Mouse (Mus musculus): ENCODE data around the gene Gspt1. TPM values are rescaled to one million over a fixed set of nuclear protein-coding genes. Genes with fewer than 3 reads are reported as not detected.

The Gspt1 gene
- total and polyA plus RNA-seq, 2 experiments from 2014 or later = 46.9 to 74.7 TPM

DNA sequence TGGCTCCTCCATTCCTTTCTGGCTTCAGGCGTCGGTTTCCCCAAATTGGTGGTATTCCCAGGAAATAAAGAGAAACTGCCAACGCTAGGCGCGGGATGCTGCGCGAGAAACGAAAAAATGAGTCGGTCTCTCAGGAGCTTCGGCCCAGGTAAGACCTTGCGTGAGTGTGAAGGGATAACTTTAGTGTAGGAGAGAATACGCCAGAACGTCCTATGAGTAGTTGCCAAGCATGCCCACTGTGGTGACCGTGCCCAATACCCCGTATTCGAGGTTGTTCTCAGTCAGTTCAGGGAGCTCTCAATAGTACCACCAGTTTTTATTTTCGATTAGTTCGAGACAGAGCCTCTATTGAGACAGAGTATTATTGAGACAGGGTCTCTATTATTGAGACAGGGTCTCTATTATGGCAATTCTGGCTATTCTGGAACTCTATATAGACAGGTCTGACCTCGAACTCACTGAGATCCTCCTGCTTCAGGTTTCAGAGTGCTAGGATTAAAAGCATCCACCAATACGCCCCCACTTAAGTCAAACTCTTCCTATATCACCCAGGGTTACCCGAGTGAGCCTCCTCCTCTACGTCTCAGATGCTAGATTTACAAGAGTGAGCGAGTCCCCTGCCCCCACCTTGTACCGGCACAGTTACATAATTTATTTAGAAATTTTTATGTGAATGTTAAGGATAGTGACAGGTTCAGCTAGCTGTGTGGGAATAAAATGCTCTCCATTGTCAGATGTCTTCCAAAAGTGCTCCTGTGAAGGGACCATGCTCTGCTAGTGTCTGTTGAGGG, 50.3 kb downstream of the Gspt1 start:
- ATAC-seq = peak; percentile 40
- no peak for DNase-seq
- Histone ChIP-seq H3K4me2 (ENCODE audit: low read depth) (peak overlapping the region; percentile 83), H3K4me3 (ENCODE audit: low read depth, low read length) (peak overlapping the region; percentile 90), H3K36me3 (ENCODE audit: insufficient read depth) (peaks cover 32% of the 10 kb centered on the region), H3K4me1 (ENCODE audit: insufficient read depth) (peaks cover 17% of the 10 kb centered on the region), H3K27me3 (ENCODE audit: insufficient read depth, low read length) (no peaks in the 10 kb centered on the region), H3K9me3 (ENCODE audit: low read length) (no peaks in the 10 kb centered on the region), H3K9ac (peak overlapping the region; percentile 81), H3K27ac (ENCODE audit: low read depth, low read length) (peak overlapping the region; percentile 86)
- no peak for TF ChIP-seq CTCF (IDR thresholded peaks at IDR 0.05; ENCODE audit: low read depth)
- 9% methylated on average over 24 of the region's 24 CpGs for WGBS

DNA sequence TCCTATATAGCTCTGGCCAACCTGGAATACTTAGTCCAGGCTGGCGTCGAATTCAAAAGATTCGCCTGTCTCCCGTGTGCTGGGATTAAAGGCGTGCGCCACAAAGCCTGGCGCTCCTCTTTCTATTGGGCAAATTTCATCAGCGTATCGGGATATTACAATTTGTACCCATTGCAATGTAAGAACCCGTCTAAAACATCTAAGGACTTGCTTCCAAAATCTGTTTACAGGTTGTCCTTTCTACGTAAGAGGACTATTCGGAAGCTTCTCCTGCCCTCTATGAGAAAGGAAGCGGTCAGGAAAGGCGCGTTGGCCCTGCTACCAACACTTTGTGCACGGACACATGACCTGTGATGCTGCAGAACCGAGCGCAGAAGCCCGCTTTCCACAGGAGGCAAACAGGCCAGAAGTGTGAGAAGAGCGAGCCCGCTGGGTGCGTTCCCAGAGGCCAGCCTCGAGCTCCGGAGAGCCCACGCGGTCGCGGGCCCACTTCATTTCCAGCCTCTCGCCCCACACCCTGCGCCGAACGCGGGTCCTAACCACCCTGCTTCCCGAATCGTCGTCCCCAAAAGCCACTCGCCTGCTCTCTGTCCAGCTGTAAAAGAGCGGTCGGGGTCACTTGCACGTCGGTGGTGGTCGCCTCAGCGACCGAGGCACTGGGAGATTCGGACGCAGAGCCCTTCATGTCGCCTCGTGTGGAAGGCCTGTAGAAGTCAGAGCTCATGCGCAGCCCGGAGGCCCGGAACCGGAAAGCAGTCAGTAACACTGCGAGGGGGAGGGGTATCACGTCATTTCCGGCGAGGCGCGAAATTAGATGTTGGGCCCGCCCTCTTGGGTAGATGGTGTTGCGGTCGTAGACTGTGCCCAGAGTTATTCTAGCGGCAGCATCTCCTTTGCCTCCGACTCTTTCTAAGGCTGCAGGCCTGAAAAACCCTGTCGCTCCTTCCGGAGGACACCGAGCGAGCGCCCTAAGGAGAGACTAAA, 51.3 kb downstream of the Gspt1 start, which contains the start of gene Rsl1d1:
TSS of gene Rsl1d1 (minus strand) at position 761 of the 984 bp plus-strand sequence.
- Histone ChIP-seq H3K27ac (ENCODE audit: low read depth, low read length) (peak within 1 kb of the TSS; percentile 86), H3K9me3 (ENCODE audit: low read length) (no peaks in the 10 kb centered on the region), H3K4me1 (ENCODE audit: insufficient read depth) (peaks cover 17% of the 10 kb centered on the region), H3K36me3 (ENCODE audit: insufficient read depth) (peaks cover 35% of the 10 kb centered on the region), H3K4me3 (ENCODE audit: low read depth, low read length) (peak within 1 kb of the TSS; percentile 90), H3K4me2 (ENCODE audit: low read depth) (peak within 1 kb of the TSS; percentile 83), H3K27me3 (ENCODE audit: insufficient read depth, low read length) (no peaks in the 10 kb centered on the region), H3K9ac (peak within 1 kb of the TSS; percentile 81)
- ATAC-seq (peak; percentile 99), DNase-seq (peak; percentile 97)
- TF ChIP-seq CTCF (IDR thresholded peaks at IDR 0.05; ENCODE audit: low read depth) = no peak
- 3% methylated on average over 68 of the region's 68 CpGs for WGBS

DNA sequence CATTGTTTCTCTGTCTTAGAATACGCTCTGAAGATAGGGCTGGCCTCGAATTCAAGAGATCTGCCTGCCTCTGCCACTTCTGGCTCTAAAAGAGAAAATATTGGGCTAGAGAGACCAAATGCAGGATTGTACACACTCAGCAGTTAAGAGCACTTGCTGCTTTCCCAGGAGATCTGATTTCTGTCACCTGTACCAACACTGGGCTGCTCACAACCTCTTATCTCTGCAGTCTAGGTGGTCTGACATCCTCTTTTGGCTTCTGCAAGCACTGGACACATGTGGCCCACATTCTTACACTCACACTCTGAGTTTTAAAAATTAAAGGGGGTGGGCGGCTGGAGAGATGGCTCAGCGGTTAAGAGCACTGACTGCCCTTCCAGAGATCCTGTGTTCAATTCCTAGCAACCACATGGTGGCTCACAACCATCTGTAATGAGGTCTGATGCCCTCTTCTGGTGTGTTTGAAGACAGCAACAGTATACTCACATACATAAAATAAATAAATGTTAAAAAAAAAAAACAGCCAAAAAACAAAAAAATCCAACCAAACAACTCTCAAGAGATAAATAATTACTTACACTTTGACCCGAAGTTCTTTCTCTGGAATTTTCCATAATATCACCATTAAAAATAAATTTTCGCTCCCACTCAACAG, 52.3 kb downstream of the Gspt1 start:
- H3K27ac ChIP-seq (ENCODE audit: low read depth, low read length) = no peak overlapping the region
- peaks cover 17% of the 10 kb centered on the region for H3K4me1 ChIP-seq (ENCODE audit: insufficient read depth)
- 70% methylated on average over 6 of the region's 6 CpGs for WGBS
- H3K36me3 ChIP-seq (ENCODE audit: insufficient read depth) = peaks cover 45% of the 10 kb centered on the region
- no peak for DNase-seq
- H3K9me3 ChIP-seq (ENCODE audit: low read length) = no peaks in the 10 kb centered on the region
- no peaks in the 10 kb centered on the region for H3K27me3 ChIP-seq (ENCODE audit: insufficient read depth, low read length)
- peak; percentile 43 for TF ChIP-seq CTCF (IDR thresholded peaks at IDR 0.05; ENCODE audit: low read depth)
- H3K9ac ChIP-seq = peak overlapping the region; percentile 81
- H3K4me2 ChIP-seq (ENCODE audit: low read depth) = peak overlapping the region; percentile 83
- no peak for ATAC-seq
- H3K4me3 ChIP-seq (ENCODE audit: low read depth, low read length) = peak overlapping the region; percentile 90

DNA sequence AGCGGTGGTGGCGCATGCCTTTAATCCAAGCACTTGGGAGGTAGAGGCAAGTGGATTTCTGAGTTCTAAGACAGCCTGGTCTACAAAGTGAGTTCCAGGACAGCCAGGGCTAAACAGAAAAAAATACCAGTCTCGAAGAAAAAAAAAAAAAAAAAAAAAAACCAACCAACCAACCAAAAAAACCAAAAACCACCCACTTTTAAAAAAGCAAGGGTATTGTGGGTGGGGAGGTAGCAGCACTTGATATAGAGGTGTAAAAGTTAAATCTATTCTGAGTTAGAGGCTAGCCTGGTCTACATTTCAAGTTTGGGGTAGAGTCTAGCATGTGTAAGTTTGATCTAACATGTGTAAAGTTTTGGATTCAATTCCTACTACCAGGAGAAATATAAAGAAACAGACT, 53.9 kb downstream of the Gspt1 start:
- peaks cover 60% of the 10 kb centered on the region for H3K36me3 ChIP-seq (ENCODE audit: insufficient read depth)
- WGBS = 95% methylated on average over 3 of the region's 3 CpGs

DNA sequence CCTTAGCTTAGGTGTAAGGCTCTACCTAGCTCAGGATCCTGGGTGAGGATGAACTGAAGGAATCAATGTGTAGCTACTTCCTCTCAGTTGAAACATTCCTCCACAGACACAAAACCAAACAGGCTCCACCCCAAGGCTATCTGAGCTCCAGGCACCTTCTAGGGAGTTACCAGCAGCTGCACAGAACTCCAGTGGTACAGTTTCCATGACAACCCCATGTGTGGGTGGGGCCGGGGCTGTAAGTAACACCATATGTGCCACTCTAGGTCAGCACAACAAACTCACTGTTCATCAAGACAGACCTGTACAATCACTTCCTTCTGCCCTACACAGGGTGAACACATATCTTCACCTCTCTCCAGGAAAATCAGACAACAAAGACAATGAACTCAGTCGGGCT, 55.7 kb downstream of the Gspt1 start:
- no peak for ATAC-seq
- H3K36me3 ChIP-seq (ENCODE audit: insufficient read depth) = peaks cover 78% of the 10 kb centered on the region
- TF ChIP-seq CTCF (IDR thresholded peaks at IDR 0.05; ENCODE audit: low read depth) = no peak

More for the DNA sequence above, 53.9 kb downstream of the Gspt1 start:
- H3K4me3 ChIP-seq (ENCODE audit: low read depth, low read length) = no peak overlapping the region
- peaks cover 17% of the 10 kb centered on the region for H3K4me1 ChIP-seq (ENCODE audit: insufficient read depth)
- no peak overlapping the region for H3K4me2 ChIP-seq (ENCODE audit: low read depth)
- no peak overlapping the region for H3K27ac ChIP-seq (ENCODE audit: low read depth, low read length)
- ATAC-seq (no peak), DNase-seq (no peak)
- H3K9me3 ChIP-seq (ENCODE audit: low read length) = no peaks in the 10 kb centered on the region
- H3K9ac ChIP-seq = no peak overlapping the region
- no peaks in the 10 kb centered on the region for H3K27me3 ChIP-seq (ENCODE audit: insufficient read depth, low read length)
- TF ChIP-seq CTCF (IDR thresholded peaks at IDR 0.05; ENCODE audit: low read depth) = no peak

DNA sequence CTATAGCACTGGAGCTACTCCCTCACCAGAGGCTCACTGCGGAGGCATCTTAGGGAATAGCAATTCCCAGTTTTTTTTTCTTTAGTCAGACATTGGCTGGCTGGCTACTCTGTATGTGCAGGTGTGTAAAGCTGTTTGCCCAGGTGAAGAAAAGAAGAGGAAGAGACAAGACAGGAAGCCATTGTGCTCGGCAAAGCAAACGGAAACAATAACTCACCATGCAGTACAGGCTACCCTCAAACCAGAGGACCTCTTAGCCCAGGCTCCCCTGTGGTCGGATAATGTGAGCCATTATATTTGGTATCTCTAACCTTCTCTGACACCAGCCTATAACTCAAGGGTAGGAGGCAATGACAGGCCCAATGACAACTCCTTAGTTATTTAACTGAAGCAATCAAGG, 57.1 kb downstream of the Gspt1 start:
- H3K9me3 ChIP-seq (ENCODE audit: low read length) = no peaks in the 10 kb centered on the region
- peaks cover 91% of the 10 kb centered on the region for H3K36me3 ChIP-seq (ENCODE audit: insufficient read depth)
- TF ChIP-seq CTCF (IDR thresholded peaks at IDR 0.05; ENCODE audit: low read depth) = no peak
- H3K4me2 ChIP-seq (ENCODE audit: low read depth) = no peak overlapping the region
- H3K27ac ChIP-seq (ENCODE audit: low read depth, low read length) = no peak overlapping the region
- H3K27me3 ChIP-seq (ENCODE audit: insufficient read depth, low read length) = no peaks in the 10 kb centered on the region
- 91% methylated on average over 4 of the region's 4 CpGs for WGBS
- H3K4me3 ChIP-seq (ENCODE audit: low read depth, low read length) = no peak overlapping the region
- no peak for DNase-seq
- ATAC-seq = no peak
- no peak overlapping the region for H3K9ac ChIP-seq
- H3K4me1 ChIP-seq (ENCODE audit: insufficient read depth) = peaks cover 5% of the 10 kb centered on the region; the same call in 1 of the 2 replicates

More for the DNA sequence above, 55.7 kb downstream of the Gspt1 start:
- Histone ChIP-seq H3K9me3 (ENCODE audit: low read length) (no peaks in the 10 kb centered on the region), H3K27me3 (ENCODE audit: insufficient read depth, low read length) (no peaks in the 10 kb centered on the region), H3K4me2 (ENCODE audit: low read depth) (no peak overlapping the region), H3K4me1 (ENCODE audit: insufficient read depth) (peaks cover 8% of the 10 kb centered on the region; the same call in 1 of the 2 replicates), H3K27ac (ENCODE audit: low read depth, low read length) (no peak overlapping the region), H3K4me3 (ENCODE audit: low read depth, low read length) (no peak overlapping the region), H3K9ac (no peak overlapping the region)
- 73% methylated on average over 2 of the region's 2 CpGs for WGBS
- DNase-seq = no peak

Measured in forebrain, postnatal 0 days (tissue).